ENCODE assay signal across 11 mouse cellular contexts in the genomic region with DNA sequence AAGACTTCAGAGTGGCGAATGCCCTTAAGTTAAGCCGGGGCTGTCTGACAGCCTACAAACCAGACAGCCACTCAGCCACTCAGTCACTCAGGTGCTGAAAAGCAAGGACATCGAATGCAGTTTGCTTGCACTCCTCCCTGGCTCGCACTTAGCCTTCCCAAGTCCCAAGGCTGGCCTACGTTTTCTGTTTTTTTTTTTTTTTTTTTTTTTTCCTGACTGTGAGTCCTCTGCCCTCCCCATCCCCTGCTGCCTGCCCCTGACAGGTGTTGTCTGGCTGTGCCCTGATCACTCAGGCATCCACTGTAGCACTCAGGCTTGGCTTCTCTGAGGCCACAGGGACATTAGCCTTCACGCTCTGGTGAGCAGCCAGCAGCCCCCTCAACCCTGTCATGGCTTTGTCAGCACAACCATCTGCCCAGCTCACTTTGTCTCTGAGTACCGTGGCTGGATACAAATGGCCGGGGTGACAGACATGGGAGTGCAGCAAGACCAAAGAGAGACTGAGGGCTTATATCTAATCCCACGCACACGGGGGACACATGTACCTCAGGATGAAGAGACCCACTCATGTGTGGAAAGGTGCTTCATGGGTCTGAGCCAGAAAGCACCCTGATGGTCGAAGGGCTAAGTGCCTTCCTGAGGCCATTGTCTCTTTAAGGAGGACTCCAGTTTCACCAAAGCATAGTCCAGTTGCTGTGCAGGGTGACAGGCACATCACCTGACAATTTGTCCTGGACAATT. TPM values are rescaled to one million over a fixed set of nuclear protein-coding genes. Genes with fewer than 3 reads are reported as not detected.
DNase-seq lines count a peak whose midpoint lies in the region; ATAC-seq lines count a peak whose summit lies in the region.
"Had no signal": no experiment of that assay in that cellular context is flagged by ENCODE, and none has a peak within 500 bp of the region (broad histone marks: within the 10 kb centered on the region; RNA-seq: fewer than 3 reads in every experiment).

No protein-coding gene starts in this region.

- H3K4me1 ChIP-seq in midbrain, embryonic 11.5 days (ENCODE audit: control insufficient read depth, insufficient read depth, low read length), result peaks cover 4% of the 10 kb centered on the region
- no peaks in the 10 kb centered on the region for H3K4me1 ChIP-seq in midbrain, embryonic 16.5 days (ENCODE audit: control insufficient read depth, insufficient read depth, low read length)
- no peaks in the 10 kb centered on the region for H3K4me1 ChIP-seq in embryonic facial prominence, embryonic 14.5 days (ENCODE audit: control insufficient read depth, insufficient read depth, low read length)
- peaks cover 13% of the 10 kb centered on the region for H3K4me1 ChIP-seq in kidney, embryonic 14.5 days (ENCODE audit: control insufficient read depth, insufficient read depth, low read length)

- H3K4me2 ChIP-seq in midbrain, embryonic 11.5 days, result no peak overlapping the region
- no peak overlapping the region for H3K4me2 ChIP-seq in midbrain, embryonic 16.5 days (ENCODE audit: low read length)
- no peak overlapping the region for H3K4me2 ChIP-seq in embryonic facial prominence, embryonic 14.5 days (ENCODE audit: low read depth, low read length)
- H3K4me2 ChIP-seq in kidney, embryonic 14.5 days (replicated peaks; ENCODE audit: low read depth, low read length), result no peak overlapping the region

- ATAC-seq in midbrain, embryonic 11.5 days (ENCODE audit: low FRiP score), result peak; percentile 73
- no peak for ATAC-seq in midbrain, embryonic 16.5 days
- peak; percentile 54; the same call in 1 of the 2 replicates for ATAC-seq in embryonic facial prominence, embryonic 14.5 days (ENCODE audit: low read depth)
- ATAC-seq in kidney, embryonic 14.5 days (ENCODE audit: low FRiP score, low TSS enrichment), result peak; percentile 93
- ATAC-seq: CD4-positive, CD25-positive, alpha-beta regulatory T cell, adult 4 months had no signal

- WGBS in midbrain, embryonic 11.5 days, result 51% methylated on average over 11 of the region's 11 CpGs
- 44% methylated on average over 11 of the region's 11 CpGs for WGBS in midbrain, embryonic 16.5 days
- 76% methylated on average over 11 of the region's 11 CpGs for WGBS in embryonic facial prominence, embryonic 14.5 days
- 36% methylated on average over 11 of the region's 11 CpGs for WGBS in kidney, embryonic 14.5 days

- peak overlapping the region; percentile 54 for H3K27ac ChIP-seq in midbrain, embryonic 11.5 days (ENCODE audit: low read depth, low read length)
- no peak overlapping the region for H3K27ac ChIP-seq in midbrain, embryonic 16.5 days (ENCODE audit: low read length)
- no peak overlapping the region for H3K27ac ChIP-seq in embryonic facial prominence, embryonic 14.5 days (replicated peaks; ENCODE audit: low read depth, low read length)
- peak overlapping the region; percentile 63; the same call in 1 of the 2 replicates for H3K27ac ChIP-seq in kidney, embryonic 14.5 days (ENCODE audit: low read depth, low read length)
- H3K27ac ChIP-seq: liver, embryonic 14.5 days had no signal

- no peak overlapping the region for H3K4me3 ChIP-seq in midbrain, embryonic 11.5 days (ENCODE audit: low read depth, low read length)
- H3K4me3 ChIP-seq in midbrain, embryonic 16.5 days (ENCODE audit: low read depth, low read length), result no peak overlapping the region
- no peak overlapping the region for H3K4me3 ChIP-seq in embryonic facial prominence, embryonic 14.5 days (ENCODE audit: low read depth, low read length)
- no peak overlapping the region for H3K4me3 ChIP-seq in kidney, embryonic 14.5 days (ENCODE audit: low read length)

- no peak overlapping the region for H3K9ac ChIP-seq in midbrain, embryonic 11.5 days (ENCODE audit: low read length)
- no peak overlapping the region for H3K9ac ChIP-seq in midbrain, embryonic 16.5 days (ENCODE audit: low read depth, low read length)
- no peak overlapping the region for H3K9ac ChIP-seq in embryonic facial prominence, embryonic 14.5 days (ENCODE audit: low read depth, low read length)
- H3K9ac ChIP-seq in kidney, embryonic 14.5 days (ENCODE audit: low read depth, low read length), result no peak overlapping the region
- H3K9ac ChIP-seq: liver, embryonic 14.5 days had no signal

- no peak for DNase-seq in midbrain, embryonic 11.5 days (ENCODE audit: low spot score, missing footprints)
- DNase-seq in embryonic facial prominence, embryonic 14.5 days (ENCODE audit: low spot score), result peak; percentile 50
- peak; percentile 92 for DNase-seq in retina, postnatal 1 day
- no peak for DNase-seq in right cerebral cortex, postnatal 25 days
- DNase-seq in heart, postnatal 25 days (ENCODE audit: low spot score), result no peak
- DNase-seq in urinary bladder, postnatal 25 days (ENCODE audit: low spot score), result no peak
- DNase-seq: adrenal gland, postnatal 10 days had no signal

- H3K27me3 ChIP-seq in midbrain, embryonic 11.5 days (ENCODE audit: control insufficient read depth, insufficient read depth, low read length), result no peaks in the 10 kb centered on the region
- H3K27me3 ChIP-seq in midbrain, embryonic 16.5 days (ENCODE audit: control insufficient read depth, insufficient read depth, low read depth, low read length), result no peaks in the 10 kb centered on the region
- no peaks in the 10 kb centered on the region for H3K27me3 ChIP-seq in embryonic facial prominence, embryonic 14.5 days (replicated peaks; ENCODE audit: control insufficient read depth, insufficient read depth, low read length)
- no peaks in the 10 kb centered on the region for H3K27me3 ChIP-seq in kidney, embryonic 14.5 days (ENCODE audit: control insufficient read depth, insufficient read depth, low read length)

- H3K9me3 ChIP-seq in midbrain, embryonic 11.5 days (ENCODE audit: control insufficient read depth, low read length), result no peaks in the 10 kb centered on the region
- H3K9me3 ChIP-seq in midbrain, embryonic 16.5 days (replicated peaks; ENCODE audit: control insufficient read depth, low read length, poor library complexity, severe bottlenecking), result no peaks in the 10 kb centered on the region
- no peaks in the 10 kb centered on the region for H3K9me3 ChIP-seq in embryonic facial prominence, embryonic 14.5 days (ENCODE audit: control insufficient read depth, low read length)
- H3K9me3 ChIP-seq in kidney, embryonic 14.5 days (ENCODE audit: control insufficient read depth, low read length), result no peaks in the 10 kb centered on the region

- intact Hi-C loops in heart, postnatal 25 days (cut with DNase I), result loop anchor here (5.0 kb wide), 1 partner anchor 75 kb away; no protein-coding TSS in a partner anchor

- H3K36me3 ChIP-seq in midbrain, embryonic 11.5 days (ENCODE audit: control insufficient read depth, insufficient read depth, low read length), result peaks cover 10% of the 10 kb centered on the region
- H3K36me3 ChIP-seq in midbrain, embryonic 16.5 days (ENCODE audit: control insufficient read depth, insufficient read depth, low read length), result peaks cover 11% of the 10 kb centered on the region; the same call in 1 of the 2 replicates
- peaks cover 57% of the 10 kb centered on the region for H3K36me3 ChIP-seq in embryonic facial prominence, embryonic 14.5 days (ENCODE audit: control insufficient read depth, insufficient read depth, low read length)
- peaks cover 30% of the 10 kb centered on the region for H3K36me3 ChIP-seq in kidney, embryonic 14.5 days (ENCODE audit: control insufficient read depth, insufficient read depth, low read length)

RNA-seq across cellular contexts. Expression of gene Aacs, which starts 11.9 kb away (rescaled TPM):
- 45.6 and 53.2 TPM in 2 replicates for polyA plus RNA-seq in midbrain, embryonic 11.5 days (2014; fragmentation: Nextera tagmentation; extraction: Ambion mirVana)
- polyA plus RNA-seq in midbrain, embryonic 16.5 days (2015; fragmentation: Nextera tagmentation; extraction: Ambion mirVana), result 100 and 125 TPM in 2 replicates
- polyA plus RNA-seq in embryonic facial prominence, embryonic 14.5 days (2014; fragmentation: Nextera tagmentation; extraction: Ambion mirVana), result 37.7 and 39.8 TPM in 2 replicates
- 21.0 and 36.6 TPM in 2 replicates for polyA plus RNA-seq in kidney, embryonic 14.5 days (2014; fragmentation: Nextera tagmentation; extraction: Ambion mirVana)
- 1 to 10 TPM; 3.0 to 4.1 TPM for total RNA-seq in heart, postnatal 25 days (2021)

RNA-seq across cellular contexts. Expression of gene Tmem132b, which starts 44.0 kb away (rescaled TPM):
- 0.42 and 0.50 TPM in 2 replicates for polyA plus RNA-seq in midbrain, embryonic 11.5 days (2014; fragmentation: Nextera tagmentation; extraction: Ambion mirVana)
- polyA plus RNA-seq in midbrain, embryonic 16.5 days (2015; fragmentation: Nextera tagmentation; extraction: Ambion mirVana), result 5.5 and 6.6 TPM in 2 replicates
- 0.31 and 0.38 TPM in 2 replicates for polyA plus RNA-seq in embryonic facial prominence, embryonic 14.5 days (2014; fragmentation: Nextera tagmentation; extraction: Ambion mirVana)
- 0.24 and 0.46 TPM in 2 replicates for polyA plus RNA-seq in kidney, embryonic 14.5 days (2014; fragmentation: Nextera tagmentation; extraction: Ambion mirVana)
- total RNA-seq in heart, postnatal 25 days (2021), result not detected
- polyA plus RNA-seq: liver, embryonic 14.5 days had no signal

RNA-seq across cellular contexts. Expression of gene Bri3bp, which starts 46.2 kb away (rescaled TPM):
- polyA plus RNA-seq in midbrain, embryonic 11.5 days (2014; fragmentation: Nextera tagmentation; extraction: Ambion mirVana), result 28.4 and 29.4 TPM in 2 replicates
- 38.3 and 41.6 TPM in 2 replicates for polyA plus RNA-seq in midbrain, embryonic 16.5 days (2015; fragmentation: Nextera tagmentation; extraction: Ambion mirVana)
- 28.8 and 29.3 TPM in 2 replicates for polyA plus RNA-seq in embryonic facial prominence, embryonic 14.5 days (2014; fragmentation: Nextera tagmentation; extraction: Ambion mirVana)
- 29.6 and 39.8 TPM in 2 replicates for polyA plus RNA-seq in kidney, embryonic 14.5 days (2014; fragmentation: Nextera tagmentation; extraction: Ambion mirVana)
- total RNA-seq in heart, postnatal 25 days (2021), result 10 to 100 TPM; 49.0 to 57.6 TPM

RNA-seq across cellular contexts. Expression of gene Dhx37, which starts 53.6 kb away (rescaled TPM):
- 9.2 and 9.9 TPM in 2 replicates for polyA plus RNA-seq in midbrain, embryonic 11.5 days (2014; fragmentation: Nextera tagmentation; extraction: Ambion mirVana)
- polyA plus RNA-seq in midbrain, embryonic 16.5 days (2015; fragmentation: Nextera tagmentation; extraction: Ambion mirVana), result 12.4 and 12.8 TPM in 2 replicates
- polyA plus RNA-seq in embryonic facial prominence, embryonic 14.5 days (2014; fragmentation: Nextera tagmentation; extraction: Ambion mirVana), result 4.8 and 5.4 TPM in 2 replicates
- 7.7 and 14.4 TPM in 2 replicates for polyA plus RNA-seq in kidney, embryonic 14.5 days (2014; fragmentation: Nextera tagmentation; extraction: Ambion mirVana)
- 10 to 100 TPM; 10.2 to 10.6 TPM for total RNA-seq in heart, postnatal 25 days (2021)

Comparison
In these comparisons a context has a peak if more than half of its experiments do, and no peak if none do; other contexts are left out.
1. H3K27ac ChIP-seq: peak in midbrain, embryonic 11.5 days (single experiment) and kidney, embryonic 14.5 days (single experiment); none in midbrain, embryonic 16.5 days (single experiment) and embryonic facial prominence, embryonic 14.5 days (single experiment).
2. DNase-seq: peak in embryonic facial prominence, embryonic 14.5 days (single experiment) and retina, postnatal 1 day (single experiment); none in midbrain, embryonic 11.5 days (single experiment), right cerebral cortex, postnatal 25 days (single experiment), heart, postnatal 25 days (single experiment) and urinary bladder, postnatal 25 days (single experiment).